Mouse (Mus musculus) MEL (cell line): Measurements from ENCODE around the gene Dcdc2b. TPM values are rescaled to one million over a fixed set of nuclear protein-coding genes. Genes with fewer than 3 reads are reported as not detected.
A peak's percentile ranks its signal among the peaks of the same experiment; 100 is the strongest.

Experiments
- DNase-seq: peaks from one replicate; pipeline ENCODE4 v3.0.0; 2011; ENCODE audit warnings: low read depth, low spot score
- H3K27ac ChIP-seq: 2 replicates; pipeline ENCODE4 v1.5.1; 2012; ENCODE audit warnings: low read depth, mild to moderate bottlenecking, control low read depth, low read length, moderate library complexity; ENCODE audit not compliant: control insufficient read depth
- H3K27me3 ChIP-seq, 2 experiments: fragments of 150-350 bp in 1 of 2; sonication (generic) in 1 of 2; 2 replicates each; pipeline ENCODE4 v1.6.1; 2012; ENCODE audit warnings: low read length in 2 of 2, mild to moderate bottlenecking in 2 of 2, improper control_type of control experiment in 1 of 2, moderate library complexity in 1 of 2; ENCODE audit not compliant: insufficient read depth in 2 of 2, control insufficient read depth in 1 of 2
- H3K36me3 ChIP-seq, 2 experiments: 2 replicates each; pipeline ENCODE4 v1.6.1; 2012 to 2014; ENCODE audit warnings: low read length in 2 of 2, improper control_type of control experiment in 1 of 2, inconsistent platforms in 1 of 2, mild to moderate bottlenecking in 1 of 2; ENCODE audit not compliant: insufficient read depth in 2 of 2, control insufficient read depth in 1 of 2
- H3K4me1 ChIP-seq, 2 experiments: fragments of 150-350 bp in 1 of 2; sonication (generic) in 1 of 2; 2 replicates each; pipeline ENCODE4 v1.6.1; 2012; ENCODE audit warnings: low read length in 2 of 2, improper control_type of control experiment in 1 of 2, mild to moderate bottlenecking in 1 of 2; ENCODE audit not compliant: insufficient read depth in 2 of 2, control insufficient read depth in 1 of 2
- H3K4me3 ChIP-seq, 2 experiments: fragments of 150-350 bp in 1 of 2; sonication (generic) in 1 of 2; 2 replicates each; pipeline ENCODE4 v1.5.1; 2012; ENCODE audit warnings: low read depth in 2 of 2, low read length in 2 of 2, mild to moderate bottlenecking in 2 of 2, moderate library complexity in 2 of 2, control low read depth in 1 of 2, improper control_type of control experiment in 1 of 2; ENCODE audit not compliant: control insufficient read depth in 1 of 2, insufficient read depth in 1 of 2
- H3K79me2 ChIP-seq: 2 replicates; pipeline ENCODE4 v1.6.1; 2012; ENCODE audit warnings: mild to moderate bottlenecking, low read length, moderate library complexity; ENCODE audit not compliant: control insufficient read depth, poor library complexity, insufficient read depth
- H3K9ac ChIP-seq: 2 replicates; pipeline ENCODE4 v1.6.1; 2012; ENCODE audit warnings: low read depth, mild to moderate bottlenecking, control low read depth, low read length, moderate library complexity; ENCODE audit not compliant: control insufficient read depth, poor library complexity, severe bottlenecking
- H3K9me3 ChIP-seq: fragments of 150-350 bp; sonication (generic); replicated peaks from 2 replicates; pipeline ENCODE4 v1.6.1; 2012; ENCODE audit warnings: mild to moderate bottlenecking, low read length, improper control_type of control experiment, moderate library complexity; ENCODE audit not compliant: insufficient read depth
- BHLHE40 ChIP-seq: IDR thresholded peaks from 2 replicates; pipeline ENCODE4 v1.6.1; 2012; ENCODE audit warnings: low read depth, mild to moderate bottlenecking, inconsistent platforms, low read length, improper control_type of control experiment, borderline replicate concordance
- ELF1 ChIP-seq: IDR thresholded peaks from 2 replicates; pipeline ENCODE4 v1.6.1; 2014; ENCODE audit warnings: low read depth, mild to moderate bottlenecking, inconsistent platforms, low read length, improper control_type of control experiment, moderate library complexity
- EP300 ChIP-seq, 2 experiments: IDR thresholded peaks; 2 replicates each; pipeline ENCODE4 v1.6.1; 2011; ENCODE audit warnings: improper control_type of control experiment in 2 of 2, low read length in 2 of 2, low read depth in 1 of 2, mild to moderate bottlenecking in 1 of 2
- GABPA ChIP-seq: IDR thresholded peaks from 2 replicates; pipeline ENCODE4 v1.6.1; 2012; ENCODE audit warnings: low read depth, mild to moderate bottlenecking, inconsistent platforms, low read length, improper control_type of control experiment, moderate library complexity
- JUND ChIP-seq: IDR thresholded peaks from 2 replicates; pipeline ENCODE4 v1.6.1; 2011; ENCODE audit warnings: low read depth, mild to moderate bottlenecking, improper control_type of control experiment, low read length
- KAT2A ChIP-seq: conservative IDR thresholded peaks from 2 replicates; pipeline ENCODE4 v1.6.1; 2012; ENCODE audit warnings: low read depth, low read length, improper control_type of control experiment, inconsistent platforms
- MAX ChIP-seq: IDR thresholded peaks from 2 replicates; pipeline ENCODE4 v1.6.1; 2011; ENCODE audit warnings: low read length, improper control_type of control experiment
- MEF2A ChIP-seq: IDR thresholded peaks from 2 replicates; pipeline ENCODE4 v1.6.1; 2014; ENCODE audit warnings: low read depth, mild to moderate bottlenecking, inconsistent platforms, low read length, improper control_type of control experiment; ENCODE audit not compliant: poor library complexity, insufficient replicate concordance, severe bottlenecking; ENCODE audit errors: extremely low read depth
- NRF1 ChIP-seq: IDR thresholded peaks from 2 replicates; pipeline ENCODE4 v1.6.1; 2014; ENCODE audit warnings: low read depth, mild to moderate bottlenecking, inconsistent platforms, low read length, improper control_type of control experiment, moderate library complexity; ENCODE audit not compliant: poor library complexity, insufficient read depth, severe bottlenecking
- POLR2A ChIP-seq, 2 experiments: IDR thresholded peaks; 2 replicates each; pipeline ENCODE4 v1.6.1; 2011 to 2012; ENCODE audit warnings: low read length in 2 of 2, mild to moderate bottlenecking in 2 of 2, control low read depth in 1 of 2, improper control_type of control experiment in 1 of 2, low read depth in 1 of 2, moderate library complexity in 1 of 2; ENCODE audit not compliant: control insufficient read depth in 1 of 2, insufficient read depth in 1 of 2, poor library complexity in 1 of 2
- POLR2AphosphoS5 ChIP-seq: IDR thresholded peaks from 2 replicates; pipeline ENCODE4 v1.6.1; 2012; ENCODE audit warnings: low read depth, borderline replicate concordance, mild to moderate bottlenecking, inconsistent platforms, low read length, moderate library complexity, mixed read lengths
- RAD21 ChIP-seq: IDR thresholded peaks from 2 replicates; pipeline ENCODE4 v1.6.1; 2011; ENCODE audit warnings: mild to moderate bottlenecking, low read depth, low read length, improper control_type of control experiment
- RCOR1 ChIP-seq: IDR thresholded peaks from 2 replicates; pipeline ENCODE4 v1.6.1; 2012; ENCODE audit warnings: low read depth, mild to moderate bottlenecking, inconsistent platforms, low read length, improper control_type of control experiment
- SIN3A ChIP-seq: IDR thresholded peaks from 2 replicates; pipeline ENCODE4 v1.6.1; 2012; ENCODE audit warnings: low read length, improper control_type of control experiment, inconsistent platforms
- TAL1 ChIP-seq: IDR thresholded peaks from 2 replicates; pipeline ENCODE4 v1.6.1; 2012; ENCODE audit warnings: mild to moderate bottlenecking, inconsistent platforms, low read length, moderate library complexity, mixed read lengths
- TCF12 ChIP-seq: IDR thresholded peaks from 2 replicates; pipeline ENCODE4 v1.6.1; 2014; ENCODE audit warnings: low read depth, mild to moderate bottlenecking, inconsistent platforms, low read length, improper control_type of control experiment, moderate library complexity
- USF1 ChIP-seq: IDR thresholded peaks from 2 replicates; pipeline ENCODE4 v1.6.1; 2014; ENCODE audit warnings: low read depth, mild to moderate bottlenecking, inconsistent platforms, low read length, improper control_type of control experiment, moderate library complexity
- USF2 ChIP-seq, 2 experiments: IDR thresholded peaks; 2 replicates each; pipeline ENCODE4 v1.6.1; 2011 to 2012; ENCODE audit warnings: improper control_type of control experiment in 2 of 2, low read length in 2 of 2, borderline replicate concordance in 1 of 2, inconsistent platforms in 1 of 2, low read depth in 1 of 2, mild to moderate bottlenecking in 1 of 2; ENCODE audit not compliant: insufficient read depth in 1 of 2
- ZC3H11A ChIP-seq: IDR thresholded peaks from 2 replicates; pipeline ENCODE4 v1.6.1; 2012; ENCODE audit warnings: low read depth, mild to moderate bottlenecking, inconsistent platforms, low read length, improper control_type of control experiment
- ZKSCAN1 ChIP-seq: IDR thresholded peaks from 2 replicates; pipeline ENCODE4 v1.6.1; 2012; ENCODE audit warnings: low read depth, mild to moderate bottlenecking, inconsistent platforms, low read length, improper control_type of control experiment, moderate library complexity
- polyA plus RNA-seq, 2 experiments: library from polyadenylated mRNA; stranded (reverse) in 1 of 2; unstranded in 1 of 2; fragments of >175 nt in 1 of 2; fragments of >200 nt in 1 of 2; gene quantifications; 2 replicates each; pipeline versions ENCODE4 v1.2.1 to v1.2.4; 2012; ENCODE audit warnings: low replicate concordance in 2 of 2, low read depth in 1 of 2; ENCODE audit not compliant: insufficient read length in 2 of 2, insufficient read depth in 1 of 2, missing spikeins in 1 of 2
- total RNA-seq: library from RNA; depleted of rRNA; stranded (reverse); fragments of 300-350 nt; gene quantifications from 2 replicates; pipeline ENCODE4 v1.2.3, GENCODE M21; 2012

Dcdc2b gene
- total and polyA plus RNA-seq, 3 experiments = 1.3 TPM; not detected in 2

GRCm38 (mm10) chr4:129578466-129578865, 35.6 kb downstream of the Dcdc2b start, which contains the start of gene Fam167b:
Gene Fam167b (minus strand): TSS chr4:129578549.
- no peaks in the 10 kb centered on the region for H3K79me2 ChIP-seq
- H3K27ac ChIP-seq = no peak within 1 kb of the TSS
- H3K9me3 ChIP-seq = no peaks in the 10 kb centered on the region
- TF ChIP-seq SIN3A = no peak
- TF ChIP-seq EP300 (IDR thresholded peaks at IDR 0.05; ENCODE audit: low read depth in 1 of 2, low read length in 2 of 2) = no peak
- TF ChIP-seq MEF2A = no peak
- peak; percentile 42; the same call in 1 of the 2 replicates for TF ChIP-seq USF1
- H3K27me3 ChIP-seq = no peaks in the 10 kb centered on the region
- H3K36me3 ChIP-seq = peaks cover 0 to 6% of the 10 kb centered on the region in 2 experiments; a peak in 2 of 4 replicates
- H3K4me3 ChIP-seq = peak within 1 kb of the TSS in 1 of 2 experiments; percentile 38; a peak in 1 of 4 replicates
- peaks cover 0 to 23% of the 10 kb centered on the region in 2 experiments; a peak in 3 of 4 replicates for H3K4me1 ChIP-seq
- H3K9ac ChIP-seq = no peak within 1 kb of the TSS
- DNase-seq = no peak

GRCm38 (mm10) chr4:129577688-129578087, 36.4 kb downstream of the Dcdc2b start:
- Histone ChIP-seq H3K36me3 (peaks cover 0 to 6% of the 10 kb centered on the region in 2 experiments; a peak in 2 of 4 replicates), H3K27me3 (no peaks in the 10 kb centered on the region), H3K27ac (no peak overlapping the region), H3K79me2 (no peaks in the 10 kb centered on the region), H3K4me1 (peaks cover 0 to 23% of the 10 kb centered on the region in 2 experiments; a peak in 3 of 4 replicates), H3K9me3 (no peaks in the 10 kb centered on the region), H3K4me3 (no peak overlapping the region), H3K9ac (no peak overlapping the region)
- TF ChIP-seq TAL1 (no peak), BHLHE40 (no peak), MAX (no peak), KAT2A (no peak), NRF1 (no peak), ZKSCAN1 (no peak), POLR2AphosphoS5 (no peak), RAD21 (no peak), USF2 (IDR thresholded peaks at IDR 0.05; ENCODE audit: borderline replicate concordance in 1 of 2, insufficient read depth in 1 of 2, low read depth in 1 of 2, low read length in 2 of 2) (no peak), GABPA (no peak), TCF12 (no peak), SIN3A (no peak), MEF2A (no peak), JUND (no peak), RCOR1 (no peak), POLR2A (IDR thresholded peaks at IDR 0.05; ENCODE audit: control insufficient read depth in 1 of 2, insufficient read depth in 1 of 2, low read depth in 1 of 2, low read length in 2 of 2, poor library complexity in 1 of 2) (no peak), ZC3H11A (no peak), ELF1 (no peak)
- DNase-seq = no peak
